Mouse (Mus musculus) forebrain, embryonic 15.5 days (tissue): ENCODE data around the gene Trim24. TPM values are rescaled to one million over a fixed set of nuclear protein-coding genes. Genes with fewer than 3 reads are reported as not detected.

ENCODE experiments used
- ATAC-seq: fragments of 200-750 bp; cut with Nextera tagmentation; replicated peaks from 2 replicates; pipeline ENCODE4 v1.8.0; 2017; ENCODE audit warnings: mild to moderate bottlenecking, moderate TSS enrichment, moderate library complexity
- H3K27ac ChIP-seq: fragments of 300-500 bp; sonication (generic); replicated peaks from 2 replicates; pipeline ENCODE4 v1.5.1; 2015; ENCODE audit warnings: mild to moderate bottlenecking, inconsistent platforms
- H3K27me3 ChIP-seq: fragments of 300-500 bp; sonication (generic); 2 replicates; pipeline ENCODE4 v1.6.1; 2015; ENCODE audit warnings: inconsistent platforms
- H3K36me3 ChIP-seq: fragments of 300-500 bp; sonication (generic); 2 replicates; pipeline ENCODE4 v1.6.1; 2015; ENCODE audit warnings: mild to moderate bottlenecking, inconsistent platforms
- H3K4me1 ChIP-seq: fragments of 300-500 bp; sonication (generic); 2 replicates; pipeline ENCODE4 v1.6.1; 2015; ENCODE audit warnings: inconsistent platforms
- H3K4me2 ChIP-seq: fragments of 300-500 bp; sonication (generic); replicated peaks from 2 replicates; pipeline ENCODE4 v1.6.1; 2015; ENCODE audit warnings: mild to moderate bottlenecking, inconsistent platforms
- H3K4me3 ChIP-seq: fragments of 300-500 bp; sonication (generic); 2 replicates; pipeline ENCODE4 v1.5.1; 2015; ENCODE audit warnings: mild to moderate bottlenecking, inconsistent platforms
- H3K9ac ChIP-seq: fragments of 300-500 bp; sonication (generic); replicated peaks from 2 replicates; pipeline ENCODE4 v1.6.1; 2015; ENCODE audit warnings: mild to moderate bottlenecking, inconsistent platforms
- H3K9me3 ChIP-seq: fragments of 300-500 bp; sonication (generic); 2 replicates; pipeline ENCODE4 v1.6.1; 2016; ENCODE audit warnings: inconsistent platforms
- WGBS: fragments of 180-500 bp; shearing (Covaris S2); methylation state at CpG from one replicate; pipeline ENCODE4 v1.1.7; 2015; ENCODE audit warnings: mixed read lengths; 5-methylcytosine and 5-hydroxymethylcytosine counted together
- polyA plus RNA-seq: library from polyadenylated mRNA; unstranded; fragments of >200 nt; fragmentation: Nextera tagmentation; extraction: Ambion mirVana; gene quantifications from 2 replicates; pipeline ENCODE4 v1.2.1, GENCODE M21; 2015

The Trim24 gene
- polyA plus RNA-seq, 1 experiment from 2014 or later = 16.9 TPM

DNA sequence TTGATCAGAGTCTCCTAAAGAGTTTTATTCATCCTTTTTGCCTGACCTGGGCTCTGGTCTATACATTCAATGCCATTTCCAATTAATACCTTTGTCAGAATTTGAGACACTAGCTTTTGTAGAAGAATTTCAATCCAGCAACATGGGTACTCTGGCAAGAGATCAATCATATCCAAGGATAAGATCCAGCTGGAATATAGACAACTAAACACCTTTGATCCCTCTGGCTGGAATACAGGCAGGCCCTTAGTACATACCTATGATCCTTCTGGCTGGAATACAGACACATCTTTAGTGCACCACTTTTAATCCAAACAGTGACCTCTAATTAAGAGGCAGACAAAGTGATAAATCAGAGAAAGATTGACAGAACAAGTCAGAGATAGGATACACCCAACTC, 3.1 kb downstream of the Trim24 start:
- Histone ChIP-seq H3K4me2 (no peak overlapping the region), H3K36me3 (peaks cover 33% of the 10 kb centered on the region), H3K27me3 (no peaks in the 10 kb centered on the region), H3K27ac (no peak overlapping the region), H3K9me3 (peaks cover 51% of the 10 kb centered on the region), H3K4me3 (no peak overlapping the region), H3K4me1 (no peaks in the 10 kb centered on the region; the same call in 1 of the 2 replicates), H3K9ac (no peak overlapping the region)
- no peak for ATAC-seq

DNA sequence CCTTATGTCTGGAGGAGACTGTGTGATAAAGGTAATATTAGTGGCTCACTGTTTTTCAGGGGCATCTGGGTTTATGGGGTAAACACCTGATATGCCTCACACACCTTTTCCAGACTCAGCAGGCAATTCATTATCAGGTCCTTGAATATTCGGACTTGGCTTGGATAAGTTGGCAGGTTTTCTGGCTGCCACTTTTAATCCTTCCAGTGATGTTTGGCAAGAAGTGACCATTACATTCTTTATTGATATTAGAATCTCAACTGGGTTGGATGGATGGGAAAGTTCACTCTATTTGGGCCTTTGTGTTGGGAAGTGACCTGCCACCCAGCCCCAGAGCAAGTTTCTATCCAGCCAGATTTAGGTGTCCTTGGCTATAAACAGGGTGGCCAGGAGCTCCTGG, 7.6 kb downstream of the Trim24 start:
- no peak overlapping the region for H3K9ac ChIP-seq
- H3K27ac ChIP-seq = no peak overlapping the region
- no peak for ATAC-seq
- WGBS = 93% methylated on average over 1 of the region's 1 CpGs
- no peaks in the 10 kb centered on the region for H3K4me1 ChIP-seq
- H3K4me2 ChIP-seq = no peak overlapping the region
- peaks cover 62% of the 10 kb centered on the region for H3K36me3 ChIP-seq
- no peaks in the 10 kb centered on the region for H3K27me3 ChIP-seq
- peaks cover 61% of the 10 kb centered on the region for H3K9me3 ChIP-seq
- H3K4me3 ChIP-seq = no peak overlapping the region

DNA sequence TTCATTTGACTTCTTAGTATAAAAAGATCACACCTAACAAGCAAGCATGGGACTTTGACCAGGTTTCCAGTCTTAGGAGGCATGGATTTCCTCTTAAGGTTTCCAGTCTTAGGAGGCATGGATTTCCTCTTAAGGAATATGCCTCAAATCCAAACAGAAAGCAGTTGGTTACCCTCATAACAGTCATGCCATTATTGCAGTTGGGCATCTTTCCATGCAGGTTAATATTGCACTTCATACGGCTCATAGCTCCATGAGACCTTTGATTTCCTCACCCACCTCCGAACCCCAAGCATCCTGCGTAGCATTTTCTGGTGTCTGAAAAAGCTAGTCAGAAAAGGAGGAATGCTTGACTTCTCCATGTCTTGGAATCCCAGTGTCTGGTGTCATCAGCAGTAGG, 10.0 kb downstream of the Trim24 start:
- H3K4me2 ChIP-seq = no peak overlapping the region
- no peak overlapping the region for H3K4me3 ChIP-seq
- no peaks in the 10 kb centered on the region for H3K27me3 ChIP-seq
- no peaks in the 10 kb centered on the region for H3K4me1 ChIP-seq
- H3K36me3 ChIP-seq = peaks cover 60% of the 10 kb centered on the region
- peaks cover 37% of the 10 kb centered on the region; the same call in 1 of the 2 replicates for H3K9me3 ChIP-seq
- H3K9ac ChIP-seq = no peak overlapping the region
- no peak overlapping the region for H3K27ac ChIP-seq
- no peak for ATAC-seq
- WGBS = 98% methylated on average over 3 of the region's 3 CpGs

DNA sequence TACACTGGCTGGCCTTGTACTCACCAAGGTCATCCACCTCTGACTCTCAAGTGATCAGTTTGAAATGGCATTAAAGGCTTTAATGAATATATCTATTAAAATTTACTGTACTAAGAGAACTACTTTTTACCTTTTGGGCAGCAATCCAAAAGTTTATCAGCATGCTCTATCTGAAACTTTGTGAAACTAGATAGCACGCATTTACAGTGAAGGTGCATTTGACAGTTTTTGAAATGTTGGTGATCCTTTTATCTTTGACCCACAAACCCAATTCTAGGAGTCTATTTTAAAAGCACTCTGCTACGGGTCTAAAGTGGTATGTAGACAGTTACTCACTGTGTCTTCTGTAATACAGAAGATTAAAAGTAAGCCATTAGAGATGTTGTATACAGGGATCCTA, 23.0 kb downstream of the Trim24 start:
- WGBS = 95% methylated on average over 2 of the region's 2 CpGs
- no peak overlapping the region for H3K9ac ChIP-seq
- H3K4me1 ChIP-seq = peaks cover 7% of the 10 kb centered on the region
- no peaks in the 10 kb centered on the region for H3K36me3 ChIP-seq
- no peak for ATAC-seq
- no peak overlapping the region for H3K4me3 ChIP-seq
- H3K27ac ChIP-seq = no peak overlapping the region
- H3K9me3 ChIP-seq = peaks cover 9% of the 10 kb centered on the region; the same call in 1 of the 2 replicates
- H3K27me3 ChIP-seq = no peaks in the 10 kb centered on the region
- H3K4me2 ChIP-seq = no peak overlapping the region

DNA sequence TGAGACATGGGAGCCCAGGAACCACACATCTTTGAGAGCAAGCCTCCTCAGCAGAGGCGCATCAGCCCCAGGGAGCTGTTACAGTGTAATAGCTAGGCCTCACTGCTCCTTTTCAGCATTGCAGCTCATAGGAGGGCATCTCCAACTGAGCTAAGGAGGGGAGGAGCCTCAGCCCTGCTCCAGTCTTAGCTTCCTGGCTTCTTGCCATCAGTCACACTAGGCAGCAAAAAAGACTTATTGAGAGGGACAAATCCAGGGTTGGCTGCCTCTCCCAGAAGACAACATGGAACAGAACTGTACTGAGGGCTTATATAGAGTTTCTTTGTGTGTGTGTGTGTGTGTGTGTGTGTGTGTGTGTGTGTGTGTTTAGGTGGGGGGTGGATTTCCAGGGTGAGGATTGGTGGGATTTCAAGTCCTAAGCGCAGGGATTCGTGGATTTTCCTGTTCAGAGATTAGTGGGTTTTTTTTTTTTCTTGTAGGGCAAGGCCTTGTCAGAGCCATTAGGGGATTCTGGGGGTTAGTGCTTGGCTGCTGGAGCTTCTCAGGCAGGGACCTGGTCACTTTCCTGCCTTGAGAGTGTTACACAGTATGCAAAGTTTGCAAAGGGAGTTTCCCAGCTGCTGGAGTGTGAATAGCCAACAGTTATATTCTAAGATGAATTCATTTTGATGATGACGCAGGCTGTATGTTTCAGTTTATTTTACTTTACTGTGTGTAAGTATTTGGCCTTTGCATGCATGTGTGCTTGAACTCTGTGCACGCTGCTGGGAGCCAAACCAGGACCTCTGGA, 25.2 kb downstream of the Trim24 start:
- Histone ChIP-seq H3K27ac (peak overlapping the region; percentile 39), H3K4me1 (peaks cover 7% of the 10 kb centered on the region), H3K27me3 (no peaks in the 10 kb centered on the region), H3K4me3 (no peak overlapping the region), H3K36me3 (no peaks in the 10 kb centered on the region), H3K9me3 (peaks cover 9% of the 10 kb centered on the region; the same call in 1 of the 2 replicates), H3K9ac (no peak overlapping the region), H3K4me2 (no peak overlapping the region)
- WGBS = 67% methylated on average over 5 of the region's 5 CpGs
- ATAC-seq = peak; percentile 91

DNA sequence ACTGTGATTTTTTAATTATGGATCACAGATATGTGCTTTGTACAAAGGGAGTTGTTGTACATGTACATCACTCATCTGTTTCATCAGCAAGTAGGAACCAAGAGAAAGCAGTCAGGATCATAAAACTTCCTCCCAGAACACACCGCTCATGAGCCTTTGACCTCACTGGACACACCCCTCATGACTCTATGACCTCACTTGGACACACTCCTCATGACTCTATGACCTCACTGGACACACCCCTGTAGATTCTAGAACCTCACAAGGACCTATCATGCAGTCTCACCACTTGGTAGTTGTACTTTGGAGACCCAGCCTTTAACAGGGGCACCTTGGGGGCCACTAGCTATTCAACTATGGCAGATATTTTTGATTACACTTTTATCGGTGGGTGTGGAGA, 29.6 kb downstream of the Trim24 start:
- no peak overlapping the region for H3K4me2 ChIP-seq
- H3K27ac ChIP-seq = no peak overlapping the region
- H3K36me3 ChIP-seq = peaks cover 12% of the 10 kb centered on the region
- no peak overlapping the region for H3K9ac ChIP-seq
- H3K27me3 ChIP-seq = no peaks in the 10 kb centered on the region
- H3K4me1 ChIP-seq = peaks cover 7% of the 10 kb centered on the region
- H3K4me3 ChIP-seq = no peak overlapping the region
- 100% methylated on average over 2 of the region's 2 CpGs for WGBS
- no peak for ATAC-seq
- H3K9me3 ChIP-seq = no peaks in the 10 kb centered on the region

DNA sequence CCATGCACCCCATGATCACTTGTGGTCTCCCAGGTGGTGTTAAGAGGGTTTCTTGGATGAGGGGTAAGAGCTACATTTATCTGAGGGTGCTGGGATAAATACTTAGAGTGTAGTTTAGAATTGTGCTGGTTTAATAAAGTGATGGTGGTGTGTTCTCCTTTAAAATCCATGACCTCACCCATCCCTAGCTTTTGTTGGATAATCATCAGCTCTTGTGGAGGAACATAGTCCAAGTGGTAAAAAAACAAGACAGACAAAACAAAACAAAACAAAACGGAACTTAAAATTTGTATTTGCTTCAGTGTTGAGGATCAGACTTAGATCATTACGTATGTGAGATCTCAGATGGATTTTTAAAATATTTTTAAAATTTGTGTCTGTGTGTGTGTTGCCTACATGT, 31.2 kb downstream of the Trim24 start:
- no peak overlapping the region for H3K9ac ChIP-seq
- no peak for ATAC-seq
- H3K4me1 ChIP-seq = no peaks in the 10 kb centered on the region
- H3K4me3 ChIP-seq = no peak overlapping the region
- no peak overlapping the region for H3K27ac ChIP-seq
- no peaks in the 10 kb centered on the region for H3K9me3 ChIP-seq
- H3K36me3 ChIP-seq = peaks cover 27% of the 10 kb centered on the region
- no peaks in the 10 kb centered on the region for H3K27me3 ChIP-seq
- over 99% methylated on average over 2 of the region's 2 CpGs for WGBS
- H3K4me2 ChIP-seq = no peak overlapping the region

DNA sequence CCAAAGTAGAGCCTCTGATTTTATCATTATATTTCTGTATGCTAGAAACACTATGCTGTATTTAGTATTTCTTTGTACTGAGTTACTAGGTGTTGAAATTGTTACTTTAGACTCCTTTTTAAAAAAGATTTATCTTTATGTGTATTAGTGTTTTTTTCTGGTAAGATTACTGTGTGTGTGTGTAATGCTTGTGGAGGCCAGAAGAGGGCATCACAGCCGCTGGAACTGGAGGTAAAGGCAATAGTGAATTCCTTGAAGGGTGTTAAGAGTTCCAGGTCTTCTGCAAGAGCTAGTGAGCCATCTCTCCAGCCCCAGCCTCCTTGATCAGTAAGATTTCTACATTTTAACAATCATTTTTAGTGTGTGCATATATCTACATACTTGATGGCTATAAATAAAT, 33.2 kb downstream of the Trim24 start:
- Histone ChIP-seq H3K27ac (no peak overlapping the region), H3K9me3 (no peaks in the 10 kb centered on the region), H3K4me2 (no peak overlapping the region), H3K36me3 (peaks cover 36% of the 10 kb centered on the region), H3K27me3 (no peaks in the 10 kb centered on the region), H3K9ac (no peak overlapping the region), H3K4me3 (no peak overlapping the region), H3K4me1 (no peaks in the 10 kb centered on the region)
- 83% methylated on average over 1 of the region's 1 CpGs for WGBS
- ATAC-seq = no peak

DNA sequence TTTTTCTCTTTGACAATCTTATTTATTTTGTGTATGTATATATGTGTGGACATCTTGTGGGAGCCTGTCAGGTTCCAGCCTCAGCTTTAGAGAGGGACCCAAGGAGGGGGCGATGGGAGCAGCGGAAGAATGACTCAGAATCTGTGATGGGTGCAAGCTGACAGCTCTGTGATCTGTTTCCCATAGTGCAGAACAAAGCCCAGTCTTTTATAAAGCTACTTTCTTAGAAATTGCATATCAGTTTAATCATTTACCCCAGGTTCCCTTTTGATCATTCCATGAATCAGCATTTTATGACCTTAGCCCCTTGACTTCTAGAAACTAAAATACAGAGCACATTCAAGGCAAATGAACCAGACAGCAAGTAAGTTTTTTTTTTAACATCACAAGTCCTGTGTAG, 42.9 kb downstream of the Trim24 start:
- Histone ChIP-seq H3K36me3 (peaks cover 35% of the 10 kb centered on the region), H3K4me1 (no peaks in the 10 kb centered on the region), H3K27ac (no peak overlapping the region), H3K9ac (no peak overlapping the region), H3K4me3 (no peak overlapping the region), H3K4me2 (no peak overlapping the region), H3K9me3 (0 out of 2 replicates have a peak, but pooled peaks cover 4% of the 10 kb centered on the region), H3K27me3 (no peaks in the 10 kb centered on the region)
- WGBS = 92% methylated on average over 2 of the region's 2 CpGs
- ATAC-seq = no peak

DNA sequence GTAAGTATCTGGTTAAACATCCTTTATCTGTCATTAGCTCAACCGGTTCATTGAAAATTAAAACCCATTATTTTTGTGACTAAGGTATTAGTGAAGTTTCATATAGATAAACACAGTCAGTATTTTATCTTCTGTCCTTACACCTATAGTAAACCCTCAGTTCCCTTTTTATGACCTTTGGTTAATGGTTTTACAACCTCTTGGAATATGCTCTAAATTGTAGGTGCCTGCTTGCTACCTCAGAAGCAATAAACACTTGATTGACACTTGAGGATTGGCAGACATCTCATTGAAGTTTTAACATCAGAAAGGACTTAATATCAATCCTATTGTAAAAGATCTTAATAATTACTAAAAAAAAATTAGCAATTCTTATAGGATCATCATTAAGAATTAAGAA, 54.5 kb downstream of the Trim24 start:
- H3K27ac ChIP-seq = no peak overlapping the region
- no peaks in the 10 kb centered on the region for H3K27me3 ChIP-seq
- WGBS = 98% methylated on average over 1 of the region's 1 CpGs
- no peak overlapping the region for H3K9ac ChIP-seq
- no peaks in the 10 kb centered on the region for H3K9me3 ChIP-seq
- no peak for ATAC-seq
- peaks cover 19% of the 10 kb centered on the region; the same call in 1 of the 2 replicates for H3K36me3 ChIP-seq
- no peak overlapping the region for H3K4me3 ChIP-seq
- H3K4me1 ChIP-seq = no peaks in the 10 kb centered on the region
- H3K4me2 ChIP-seq = no peak overlapping the region

DNA sequence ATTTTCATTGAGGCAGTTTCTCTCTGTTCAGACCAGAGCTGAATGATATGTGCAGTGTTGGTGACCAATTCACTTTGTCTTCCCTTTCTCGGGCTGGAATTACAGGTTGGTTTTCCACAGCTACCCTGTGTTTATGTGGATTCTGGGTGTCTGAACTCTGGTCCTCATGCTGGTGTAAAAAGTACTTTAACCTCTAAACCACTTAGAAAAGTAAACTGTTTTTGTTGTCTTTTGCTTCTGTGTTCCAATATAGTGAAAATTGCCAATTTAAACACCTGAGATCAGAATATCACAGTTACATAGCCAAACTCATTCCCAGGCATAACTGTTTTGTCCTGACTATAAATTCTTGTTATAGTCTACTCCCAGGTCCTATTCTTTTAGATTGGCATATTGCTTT, 56.1 kb downstream of the Trim24 start:
- Histone ChIP-seq H3K27me3 (no peaks in the 10 kb centered on the region), H3K4me1 (no peaks in the 10 kb centered on the region), H3K27ac (no peak overlapping the region), H3K36me3 (peaks cover 21% of the 10 kb centered on the region), H3K4me3 (no peak overlapping the region), H3K9ac (no peak overlapping the region), H3K4me2 (no peak overlapping the region), H3K9me3 (no peaks in the 10 kb centered on the region)
- 94% methylated on average over 1 of the region's 1 CpGs for WGBS
- no peak for ATAC-seq

DNA sequence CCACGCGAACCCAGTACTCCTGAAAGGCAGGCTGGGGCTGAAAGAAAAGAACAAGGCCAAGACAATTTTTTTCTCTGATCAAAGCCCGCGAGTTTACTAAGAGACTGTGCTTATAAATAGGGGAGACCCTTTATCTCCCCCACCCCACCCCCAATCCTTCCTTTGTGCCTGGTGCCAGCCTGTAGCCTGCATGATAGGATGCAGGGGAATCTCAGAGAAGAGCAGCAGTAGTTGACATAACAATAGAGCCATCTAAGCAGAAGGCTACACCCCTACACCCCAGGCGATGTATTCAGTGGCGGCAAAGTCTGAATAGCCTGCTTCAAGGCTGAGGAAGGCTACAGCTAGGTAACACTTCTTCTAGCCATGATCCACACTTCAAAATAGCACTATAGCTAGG, 65.9 kb downstream of the Trim24 start:
- no peak overlapping the region for H3K4me3 ChIP-seq
- no peak overlapping the region for H3K27ac ChIP-seq
- WGBS = 12% methylated on average over 6 of the region's 6 CpGs
- no peaks in the 10 kb centered on the region for H3K4me1 ChIP-seq
- no peaks in the 10 kb centered on the region for H3K27me3 ChIP-seq
- H3K9me3 ChIP-seq = no peaks in the 10 kb centered on the region
- H3K4me2 ChIP-seq = no peak overlapping the region
- ATAC-seq = 0 out of 2 replicates have a peak, but pooled peaks have one; percentile 48
- H3K9ac ChIP-seq = no peak overlapping the region
- peaks cover 8% of the 10 kb centered on the region for H3K36me3 ChIP-seq

DNA sequence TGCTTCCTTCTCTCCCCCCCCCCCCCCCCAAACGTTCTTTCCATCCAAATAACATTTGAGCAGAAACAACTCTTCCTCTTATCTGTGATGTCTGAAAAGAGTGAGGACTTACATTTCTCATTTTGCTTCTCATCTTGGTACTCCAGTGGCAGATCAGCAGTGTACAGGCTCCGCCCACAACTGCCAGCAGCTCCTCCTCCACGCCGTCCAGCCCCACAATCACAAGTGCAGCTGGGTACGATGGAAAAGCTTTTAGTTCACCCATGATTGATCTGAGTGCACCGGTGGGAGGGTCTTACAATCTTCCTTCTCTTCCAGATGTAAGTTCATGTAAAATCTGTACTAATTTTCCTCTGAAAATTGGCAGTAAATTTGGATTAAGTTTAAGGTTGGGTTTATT, 80.7 kb downstream of the Trim24 start:
- H3K27ac ChIP-seq = no peak overlapping the region
- peaks cover 38% of the 10 kb centered on the region for H3K36me3 ChIP-seq
- no peaks in the 10 kb centered on the region for H3K4me1 ChIP-seq
- H3K9ac ChIP-seq = no peak overlapping the region
- H3K4me2 ChIP-seq = no peak overlapping the region
- no peak for ATAC-seq
- WGBS = 82% methylated on average over 6 of the region's 6 CpGs
- no peak overlapping the region for H3K4me3 ChIP-seq
- no peaks in the 10 kb centered on the region for H3K9me3 ChIP-seq
- no peaks in the 10 kb centered on the region for H3K27me3 ChIP-seq
